Mouse (Mus musculus) midbrain, embryonic 15.5 days (tissue): ENCODE results near the gene Psmb7. TPM values are rescaled to one million over a fixed set of nuclear protein-coding genes. Genes with fewer than 3 reads are reported as not detected.

ENCODE experiments used
- ATAC-seq: fragments of 200-750 bp; cut with Nextera tagmentation; replicated peaks from 2 replicates; pipeline ENCODE4 v1.8.0; 2017; ENCODE audit warnings: moderate TSS enrichment
- H3K27ac ChIP-seq: fragments of 300-500 bp; sonication (generic); 2 replicates; pipeline ENCODE4 v1.5.1; 2015; ENCODE audit warnings: mild to moderate bottlenecking, inconsistent platforms
- H3K27me3 ChIP-seq: fragments of 300-500 bp; sonication (generic); replicated peaks from 2 replicates; pipeline ENCODE4 v1.6.1; 2015; ENCODE audit warnings: inconsistent platforms
- H3K36me3 ChIP-seq: fragments of 300-500 bp; sonication (generic); replicated peaks from 2 replicates; pipeline ENCODE4 v1.6.1; 2015; ENCODE audit warnings: inconsistent platforms
- H3K4me1 ChIP-seq: fragments of 300-500 bp; sonication (generic); 2 replicates; pipeline ENCODE4 v1.6.1; 2015; ENCODE audit warnings: inconsistent platforms
- H3K4me2 ChIP-seq: fragments of 300-500 bp; sonication (generic); 2 replicates; pipeline ENCODE4 v1.6.1; 2015; ENCODE audit warnings: inconsistent platforms, mild to moderate bottlenecking, moderate library complexity
- H3K4me3 ChIP-seq: fragments of 300-500 bp; sonication (generic); 2 replicates; pipeline ENCODE4 v1.5.1; 2015; ENCODE audit warnings: mild to moderate bottlenecking, inconsistent platforms
- H3K9ac ChIP-seq: fragments of 300-500 bp; sonication (generic); 2 replicates; pipeline ENCODE4 v1.6.1; 2015; ENCODE audit warnings: mild to moderate bottlenecking, inconsistent platforms
- H3K9me3 ChIP-seq: fragments of 300-500 bp; sonication (generic); 2 replicates; pipeline ENCODE4 v1.6.1; 2016; ENCODE audit warnings: inconsistent platforms
- WGBS: fragments of 180-500 bp; shearing (Covaris S2); methylation state at CpG from one replicate; pipeline ENCODE4 v1.1.7; 2015; ENCODE audit warnings: mixed read lengths; 5-methylcytosine and 5-hydroxymethylcytosine counted together
- polyA plus RNA-seq: library from polyadenylated mRNA; unstranded; fragments of >200 nt; fragmentation: Nextera tagmentation; extraction: Ambion mirVana; gene quantifications from 2 replicates; pipeline ENCODE4 v1.2.1, GENCODE M21; 2015

Gene Psmb7
- polyA plus RNA-seq, 1 experiment from 2014 or later, result 260 TPM

DNA sequence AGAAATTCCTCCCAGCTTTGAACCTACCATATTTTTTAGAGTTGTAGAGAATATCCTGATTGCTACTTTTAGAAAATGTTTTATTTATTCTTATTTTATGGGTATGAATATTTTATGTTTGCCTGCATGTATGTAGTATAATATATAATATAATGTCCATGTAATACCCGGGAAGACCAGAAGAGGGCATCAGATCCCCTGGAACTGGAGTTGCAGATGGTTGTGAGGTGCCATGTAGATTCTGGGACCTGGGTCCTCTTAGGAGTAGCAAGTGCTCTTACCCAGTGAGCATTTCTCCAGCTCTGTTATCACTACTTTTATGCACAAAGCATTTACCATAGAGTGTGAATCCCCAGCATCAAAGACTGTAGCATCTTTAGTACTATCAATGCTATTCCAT lies 17.5 kb upstream of the Psmb7 start:
- no peaks in the 10 kb centered on the region for H3K27me3 ChIP-seq
- no peaks in the 10 kb centered on the region for H3K36me3 ChIP-seq
- no peak overlapping the region for H3K4me2 ChIP-seq
- no peaks in the 10 kb centered on the region for H3K9me3 ChIP-seq
- ATAC-seq, result no peak
- no peak overlapping the region for H3K27ac ChIP-seq
- no peak overlapping the region for H3K9ac ChIP-seq
- 9% methylated on average over 1 of the region's 1 CpGs for WGBS
- H3K4me3 ChIP-seq, result no peak overlapping the region
- peaks cover 10% of the 10 kb centered on the region for H3K4me1 ChIP-seq

DNA sequence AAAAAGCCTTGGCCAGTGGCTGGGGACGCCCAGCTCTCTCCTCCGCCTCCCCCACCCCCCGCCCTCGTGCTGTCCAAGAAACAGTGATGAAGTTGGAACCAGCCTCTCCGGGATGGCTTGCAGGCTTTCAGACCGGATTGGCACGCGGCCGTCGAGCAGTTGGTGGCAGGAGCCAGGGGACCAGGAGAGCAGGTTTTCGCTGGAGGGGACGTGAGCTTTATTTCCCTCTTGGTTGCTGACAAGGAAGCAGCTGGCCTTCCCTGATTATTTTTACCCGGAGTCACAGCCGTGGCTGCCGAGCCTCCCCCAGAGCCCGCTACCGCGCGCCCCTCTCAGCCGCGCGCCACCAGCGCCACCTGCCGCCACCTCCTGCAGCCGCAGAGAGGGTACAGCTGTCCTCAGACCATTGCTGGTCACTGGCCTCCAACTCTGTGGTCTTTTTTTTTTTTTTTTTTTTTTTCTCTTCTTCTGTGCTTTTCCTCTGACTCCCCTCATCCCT lies 14.5 kb upstream of the Psmb7 start:
- H3K27me3 ChIP-seq, result no peaks in the 10 kb centered on the region
- H3K27ac ChIP-seq, result peak overlapping the region; percentile 63
- peak; percentile 96 for ATAC-seq
- peak overlapping the region; percentile 72 for H3K4me2 ChIP-seq
- no peaks in the 10 kb centered on the region for H3K9me3 ChIP-seq
- no peaks in the 10 kb centered on the region for H3K36me3 ChIP-seq
- under 1% methylated on average over 25 of the region's 25 CpGs for WGBS
- peak overlapping the region; percentile 49 for H3K9ac ChIP-seq
- peaks cover 10% of the 10 kb centered on the region for H3K4me1 ChIP-seq
- H3K4me3 ChIP-seq, result peak overlapping the region; percentile 42

DNA sequence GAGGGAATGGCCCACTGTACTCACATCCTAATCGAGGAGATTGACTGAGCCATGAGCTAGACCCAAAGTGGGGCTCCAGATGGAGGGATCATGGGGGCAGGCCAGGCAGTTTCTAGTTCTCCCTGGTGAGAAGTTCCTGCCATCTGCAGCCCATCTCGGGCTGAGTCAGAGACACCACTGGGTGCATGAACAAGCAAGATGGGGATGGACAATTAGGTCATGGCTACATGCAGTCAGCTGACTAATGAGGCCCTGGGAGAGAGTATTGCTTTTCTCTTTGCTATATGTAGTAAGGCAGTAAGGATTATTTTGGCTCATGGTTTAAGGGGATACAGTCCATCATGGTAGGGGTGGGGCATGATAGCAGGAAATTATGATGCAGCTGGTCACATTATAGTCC lies 9.8 kb upstream of the Psmb7 start:
- Histone ChIP-seq H3K27ac (no peak overlapping the region), H3K9ac (no peak overlapping the region), H3K27me3 (no peaks in the 10 kb centered on the region), H3K4me3 (no peak overlapping the region), H3K9me3 (no peaks in the 10 kb centered on the region), H3K36me3 (no peaks in the 10 kb centered on the region), H3K4me1 (peaks cover 8% of the 10 kb centered on the region), H3K4me2 (no peak overlapping the region)
- ATAC-seq, result no peak
- 76% methylated on average over 2 of the region's 2 CpGs for WGBS

- no peak for ATAC-seq
- 91% methylated on average over 5 of the region's 5 CpGs for WGBS
- peaks cover 5% of the 10 kb centered on the region for H3K4me1 ChIP-seq
- H3K27me3 ChIP-seq, result no peaks in the 10 kb centered on the region
- no peak overlapping the region for H3K4me3 ChIP-seq
- no peaks in the 10 kb centered on the region for H3K9me3 ChIP-seq
- no peak overlapping the region for H3K4me2 ChIP-seq
- no peaks in the 10 kb centered on the region for H3K36me3 ChIP-seq
- H3K9ac ChIP-seq, result no peak overlapping the region
- no peak overlapping the region for H3K27ac ChIP-seq
These were observed 9.4 kb upstream of the Psmb7 start for GRCm38 (mm10) chr2:38653293-38653619.

DNA sequence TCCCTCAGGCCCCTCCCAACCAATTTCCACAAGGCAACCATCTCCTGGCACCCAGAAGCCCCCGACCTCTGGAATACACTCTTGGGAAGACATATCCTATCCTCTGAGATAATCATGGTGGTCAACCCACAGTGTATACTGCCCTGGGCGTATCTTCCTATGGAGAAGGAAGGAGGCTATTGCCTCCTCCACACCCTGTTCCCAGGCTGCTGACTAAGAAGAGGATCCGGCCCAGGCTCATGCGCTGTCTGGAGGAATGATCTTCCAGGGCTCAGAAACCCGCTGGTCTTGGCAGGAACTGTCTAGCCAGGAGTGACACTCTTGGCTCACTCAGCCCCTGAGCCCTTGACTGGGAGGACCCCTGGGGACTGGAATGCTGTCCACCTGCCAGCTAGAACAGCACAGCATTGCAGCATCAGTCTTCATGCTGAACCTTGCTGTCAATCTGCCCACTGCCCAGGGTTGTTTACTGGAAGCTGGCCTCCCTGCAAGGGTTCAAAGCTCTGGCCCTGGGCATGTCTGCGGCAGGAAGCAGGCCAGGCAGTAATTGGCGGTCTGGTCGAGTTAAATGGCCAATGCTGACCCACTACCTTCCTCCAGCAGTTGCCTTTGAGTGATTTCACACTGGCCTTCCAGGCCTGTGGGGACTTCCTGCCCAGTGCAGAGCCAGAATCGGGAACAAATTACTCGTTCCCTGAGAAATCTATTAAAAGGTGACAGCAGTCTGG lies 8.8 kb upstream of the Psmb7 start:
- no peak overlapping the region for H3K4me3 ChIP-seq
- WGBS, result 68% methylated on average over 10 of the region's 10 CpGs
- no peaks in the 10 kb centered on the region for H3K27me3 ChIP-seq
- H3K4me1 ChIP-seq, result peaks cover under 1% of the 10 kb centered on the region; the same call in 1 of the 2 replicates
- H3K9ac ChIP-seq, result no peak overlapping the region
- H3K4me2 ChIP-seq, result no peak overlapping the region
- no peaks in the 10 kb centered on the region for H3K9me3 ChIP-seq
- no peak for ATAC-seq
- H3K27ac ChIP-seq, result no peak overlapping the region
- H3K36me3 ChIP-seq, result no peaks in the 10 kb centered on the region

DNA sequence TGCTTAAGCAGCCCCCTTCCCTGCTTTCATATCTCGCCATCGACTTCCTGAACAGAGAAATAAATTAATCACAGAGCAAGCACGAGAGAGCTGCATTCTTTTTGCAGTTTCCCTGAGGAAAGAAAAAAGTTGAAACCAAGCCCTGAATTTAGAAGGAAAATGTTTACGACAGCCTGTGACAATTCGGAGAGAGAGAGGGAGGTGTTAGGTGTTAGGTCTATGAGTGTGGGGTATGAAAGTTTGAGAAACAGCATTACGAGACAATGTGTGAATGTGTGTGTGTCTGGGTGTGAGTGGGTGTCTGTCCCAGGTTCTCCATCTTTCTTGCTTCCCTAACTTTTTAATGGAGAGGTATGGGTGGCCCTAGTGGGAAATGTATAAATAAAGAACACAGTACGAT lies 8.2 kb upstream of the Psmb7 start:
- no peak for ATAC-seq
- H3K4me3 ChIP-seq, result no peak overlapping the region
- H3K9me3 ChIP-seq, result no peaks in the 10 kb centered on the region
- H3K4me2 ChIP-seq, result no peak overlapping the region
- H3K27me3 ChIP-seq, result no peaks in the 10 kb centered on the region
- WGBS, result 84% methylated on average over 7 of the region's 7 CpGs
- no peaks in the 10 kb centered on the region for H3K36me3 ChIP-seq
- H3K9ac ChIP-seq, result no peak overlapping the region
- peaks cover 7% of the 10 kb centered on the region for H3K4me1 ChIP-seq
- H3K27ac ChIP-seq, result no peak overlapping the region

GRCm38 (mm10) chr2:38650340-38650739 lies 6.5 kb upstream of the Psmb7 start:
- no peak for ATAC-seq
- Histone ChIP-seq H3K4me1 (peaks cover 10% of the 10 kb centered on the region), H3K9ac (no peak overlapping the region), H3K4me2 (no peak overlapping the region), H3K27ac (no peak overlapping the region), H3K36me3 (no peaks in the 10 kb centered on the region), H3K4me3 (no peak overlapping the region), H3K27me3 (no peaks in the 10 kb centered on the region), H3K9me3 (no peaks in the 10 kb centered on the region)
- WGBS, result 90% methylated on average over 1 of the region's 1 CpGs

DNA sequence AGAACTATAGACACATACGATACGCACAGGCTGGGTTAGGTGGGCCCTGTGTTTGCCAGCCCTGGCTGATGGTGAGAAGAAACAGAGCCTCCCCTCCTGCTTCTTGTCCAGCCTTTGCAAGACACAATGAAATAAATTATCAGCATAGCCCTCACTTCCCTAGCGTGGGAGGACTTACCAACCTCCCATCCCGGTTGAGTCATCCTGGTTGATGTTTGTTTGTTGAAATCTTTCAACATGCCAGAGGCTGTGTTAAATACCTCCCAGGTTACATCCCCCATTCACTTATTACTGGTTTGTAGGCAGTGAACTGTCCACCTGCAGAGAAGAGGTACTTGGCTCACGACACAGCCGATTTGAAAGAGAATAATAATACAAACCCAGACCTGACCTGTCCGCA lies 3.8 kb upstream of the Psmb7 start:
- Histone ChIP-seq H3K9me3 (no peaks in the 10 kb centered on the region), H3K36me3 (no peaks in the 10 kb centered on the region)
- 76% methylated on average over 7 of the region's 7 CpGs for WGBS

GRCm38 (mm10) chr2:38647201-38647606 lies 3.3 kb upstream of the Psmb7 start:
- Histone ChIP-seq H3K27me3 (no peaks in the 10 kb centered on the region), H3K27ac (peak overlapping the region; percentile 73), H3K9me3 (no peaks in the 10 kb centered on the region), H3K4me1 (peaks cover 24% of the 10 kb centered on the region), H3K4me3 (no peak overlapping the region), H3K36me3 (no peaks in the 10 kb centered on the region), H3K9ac (no peak overlapping the region), H3K4me2 (peak overlapping the region; percentile 8; the same call in 1 of the 2 replicates)
- peak; percentile 79 for ATAC-seq
- WGBS, result 47% methylated on average over 8 of the region's 8 CpGs

More for the DNA sequence above, 3.8 kb upstream of the Psmb7 start:
- Histone ChIP-seq H3K4me2 (peak overlapping the region; percentile 8; the same call in 1 of the 2 replicates), H3K27ac (peak overlapping the region; percentile 73), H3K4me1 (peaks cover 20% of the 10 kb centered on the region), H3K4me3 (no peak overlapping the region), H3K9ac (no peak overlapping the region), H3K27me3 (no peaks in the 10 kb centered on the region)
- no peak for ATAC-seq

- no peak overlapping the region for H3K9ac ChIP-seq
- H3K4me2 ChIP-seq, result no peak overlapping the region
- 0% methylated on average over 3 of the region's 3 CpGs for WGBS
- H3K27me3 ChIP-seq, result no peaks in the 10 kb centered on the region
- H3K9me3 ChIP-seq, result no peaks in the 10 kb centered on the region
- H3K4me1 ChIP-seq, result peaks cover 24% of the 10 kb centered on the region
- no peak overlapping the region for H3K4me3 ChIP-seq
- H3K36me3 ChIP-seq, result peaks cover under 1% of the 10 kb centered on the region; the same call in 1 of the 2 replicates
- no peak for ATAC-seq
- H3K27ac ChIP-seq, result no peak overlapping the region
These were observed 2.0 kb upstream of the Psmb7 start for GRCm38 (mm10) chr2:38645936-38646335.

DNA sequence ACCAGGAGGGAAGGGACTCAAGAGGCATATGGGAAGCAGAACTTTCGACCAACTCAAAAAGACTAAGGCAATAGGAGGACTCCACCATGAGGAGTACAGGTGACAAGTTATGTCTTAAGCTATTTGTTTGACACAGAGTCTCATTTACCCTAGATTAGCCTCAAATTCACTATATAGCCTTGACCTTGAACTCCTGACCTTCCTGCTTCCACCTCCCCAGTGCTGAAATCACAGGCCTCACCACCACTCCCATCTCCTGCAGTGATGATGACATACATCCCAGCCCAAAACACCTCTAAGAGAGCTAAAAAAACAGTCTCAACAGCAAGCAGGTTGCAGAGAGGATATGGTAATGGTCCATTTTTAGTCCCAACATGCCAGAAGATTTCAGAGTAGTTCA lies 2.1 kb downstream of the Psmb7 start:
- Histone ChIP-seq H3K4me1 (peaks cover 14% of the 10 kb centered on the region), H3K9ac (no peak overlapping the region), H3K4me3 (no peak overlapping the region), H3K4me2 (no peak overlapping the region), H3K36me3 (peaks cover 17% of the 10 kb centered on the region), H3K9me3 (no peaks in the 10 kb centered on the region), H3K27ac (no peak overlapping the region), H3K27me3 (no peaks in the 10 kb centered on the region)
- 87% methylated on average over 1 of the region's 1 CpGs for WGBS
- no peak for ATAC-seq

DNA sequence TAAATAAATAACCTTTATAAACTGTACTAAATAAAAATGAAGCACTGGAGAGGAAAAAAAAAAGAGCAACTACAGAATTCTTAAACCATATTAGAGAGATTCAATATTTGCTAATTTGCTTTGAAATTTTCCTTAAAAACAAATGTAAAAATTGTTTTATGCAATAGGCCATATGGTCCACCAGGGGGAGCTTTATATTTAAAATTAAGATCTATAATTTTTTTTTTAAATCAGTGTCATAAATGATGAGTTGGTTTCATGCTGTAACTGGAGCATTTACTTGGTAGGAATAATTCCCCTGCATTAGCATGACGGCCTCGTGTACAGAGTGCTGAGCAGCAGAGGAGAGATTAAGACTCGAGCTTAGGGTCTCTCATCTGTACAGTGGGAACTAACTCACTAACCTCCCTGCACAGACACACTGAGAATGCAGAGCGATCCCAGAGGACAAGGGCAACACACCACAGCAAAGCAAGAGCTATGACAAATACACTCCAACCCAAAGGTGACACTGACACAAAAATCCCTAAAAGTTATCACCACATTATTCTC lies 6.1 kb downstream of the Psmb7 start:
- WGBS, result 80% methylated on average over 4 of the region's 4 CpGs
- Histone ChIP-seq H3K27me3 (no peaks in the 10 kb centered on the region), H3K4me3 (no peak overlapping the region), H3K4me2 (no peak overlapping the region), H3K9me3 (no peaks in the 10 kb centered on the region), H3K4me1 (peaks cover 5% of the 10 kb centered on the region), H3K9ac (no peak overlapping the region), H3K27ac (no peak overlapping the region), H3K36me3 (peaks cover 30% of the 10 kb centered on the region)
- ATAC-seq, result 0 out of 2 replicates have a peak, but pooled peaks have one; percentile 30

DNA sequence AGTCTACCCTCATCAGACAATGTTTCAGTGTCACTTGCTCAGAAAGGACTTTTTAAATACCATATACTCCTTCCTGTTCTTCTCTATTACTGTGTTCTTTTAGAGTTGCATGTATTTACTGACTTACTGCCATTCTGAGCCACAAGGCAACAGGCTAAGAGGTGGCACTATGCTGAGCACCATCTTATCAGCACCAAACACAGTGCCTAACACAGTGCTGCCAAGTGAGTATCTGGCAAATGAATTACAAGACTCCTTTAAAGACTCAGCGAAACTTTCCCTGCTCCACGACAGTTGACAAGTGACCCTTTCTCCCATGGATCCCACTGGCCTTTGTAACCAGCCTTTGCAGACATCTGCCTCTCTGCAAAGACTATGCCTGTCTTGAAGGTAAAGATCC lies 13.3 kb downstream of the Psmb7 start:
- Histone ChIP-seq H3K4me1 (no peaks in the 10 kb centered on the region), H3K27ac (no peak overlapping the region), H3K4me2 (no peak overlapping the region), H3K9me3 (no peaks in the 10 kb centered on the region), H3K36me3 (peaks cover 32% of the 10 kb centered on the region), H3K27me3 (no peaks in the 10 kb centered on the region), H3K4me3 (no peak overlapping the region), H3K9ac (no peak overlapping the region)
- no peak for ATAC-seq
- WGBS, result 91% methylated on average over 2 of the region's 2 CpGs
